Mouse (Mus musculus): ENCODE results near the gene Egfl6. TPM values are rescaled to one million over a fixed set of nuclear protein-coding genes. Genes with fewer than 3 reads are reported as not detected.
"Not testable (repeated sequence)": the region's sequence is repeated elsewhere in the genome, so short reads cannot be mapped to it uniquely, and the experiment has no call there.

The Egfl6 gene
- polyA plus RNA-seq, 1 experiment from 2014 or later: 0.21 TPM

DNA sequence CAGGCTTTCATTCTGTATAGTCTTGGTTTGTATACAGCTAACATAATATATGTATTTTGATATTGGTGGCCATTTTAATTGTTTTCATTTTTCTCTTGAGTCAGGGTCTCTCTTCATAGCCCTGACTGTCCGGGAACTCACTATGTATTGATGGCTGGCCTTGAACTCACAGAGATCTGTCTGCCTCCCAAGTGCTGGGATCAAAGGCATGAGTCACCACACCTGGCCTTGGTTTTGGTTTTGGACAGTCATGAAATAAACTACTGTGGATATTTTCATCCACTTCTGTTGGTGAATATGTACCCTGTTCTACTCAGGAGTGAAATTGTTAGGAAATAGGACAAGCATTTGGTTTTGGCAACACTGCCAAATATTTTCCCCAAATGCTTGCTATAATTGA, 68.9 kb downstream of the Egfl6 start:
- DNase-seq (ENCODE audit: low spot score): no peak

DNA sequence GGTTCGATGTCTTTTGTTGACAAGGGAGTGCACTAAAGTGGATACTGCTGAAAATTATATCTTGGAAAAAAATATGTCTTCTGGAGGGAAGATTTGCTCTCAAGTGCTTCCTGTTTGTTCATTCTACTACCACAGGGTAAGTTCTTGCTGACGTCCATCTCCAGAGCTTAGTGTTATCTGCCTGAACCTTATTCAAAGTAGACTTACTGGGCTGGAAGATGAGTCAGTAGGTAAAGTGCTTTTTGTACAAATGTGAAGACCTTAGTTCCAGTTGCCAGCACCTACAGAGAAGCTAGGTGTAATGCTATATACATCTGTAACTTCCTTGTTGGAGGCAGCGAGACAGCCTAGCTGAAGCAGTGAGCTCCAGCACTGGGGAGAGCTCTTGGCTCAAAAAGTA, 69.6 kb downstream of the Egfl6 start:
- DNase-seq (ENCODE audit: low spot score): no peak

- not testable (repeated sequence) for DNase-seq (ENCODE audit: low spot score)
Measured at GRCm38 (mm10) chrX:166514035-166514434, 71.5 kb downstream of the Egfl6 start.

DNA sequence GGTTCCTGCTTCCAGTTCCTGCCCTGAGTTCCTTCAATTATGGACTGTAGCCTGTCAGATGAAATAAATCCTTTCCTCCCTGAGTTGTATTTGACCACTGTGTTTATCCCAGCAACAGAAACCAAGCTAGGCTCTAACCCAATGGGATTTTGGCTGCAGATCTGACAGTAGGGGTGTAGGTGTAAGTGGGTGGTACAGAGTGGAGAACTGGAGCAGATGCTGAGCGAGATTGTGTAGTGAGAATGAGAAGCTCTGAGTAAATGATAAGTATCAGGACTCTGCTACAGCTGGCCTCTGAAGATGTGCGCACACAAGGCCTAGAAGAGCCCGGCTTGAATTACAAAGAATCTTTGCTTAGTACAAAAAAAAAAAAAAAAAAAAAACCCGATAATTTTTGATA, 73.4 kb downstream of the Egfl6 start:
- no peak for DNase-seq (ENCODE audit: low spot score)

- DNase-seq (ENCODE audit: low spot score): no peak
Measured at GRCm38 (mm10) chrX:166511107-166511506, 74.4 kb downstream of the Egfl6 start.

DNA sequence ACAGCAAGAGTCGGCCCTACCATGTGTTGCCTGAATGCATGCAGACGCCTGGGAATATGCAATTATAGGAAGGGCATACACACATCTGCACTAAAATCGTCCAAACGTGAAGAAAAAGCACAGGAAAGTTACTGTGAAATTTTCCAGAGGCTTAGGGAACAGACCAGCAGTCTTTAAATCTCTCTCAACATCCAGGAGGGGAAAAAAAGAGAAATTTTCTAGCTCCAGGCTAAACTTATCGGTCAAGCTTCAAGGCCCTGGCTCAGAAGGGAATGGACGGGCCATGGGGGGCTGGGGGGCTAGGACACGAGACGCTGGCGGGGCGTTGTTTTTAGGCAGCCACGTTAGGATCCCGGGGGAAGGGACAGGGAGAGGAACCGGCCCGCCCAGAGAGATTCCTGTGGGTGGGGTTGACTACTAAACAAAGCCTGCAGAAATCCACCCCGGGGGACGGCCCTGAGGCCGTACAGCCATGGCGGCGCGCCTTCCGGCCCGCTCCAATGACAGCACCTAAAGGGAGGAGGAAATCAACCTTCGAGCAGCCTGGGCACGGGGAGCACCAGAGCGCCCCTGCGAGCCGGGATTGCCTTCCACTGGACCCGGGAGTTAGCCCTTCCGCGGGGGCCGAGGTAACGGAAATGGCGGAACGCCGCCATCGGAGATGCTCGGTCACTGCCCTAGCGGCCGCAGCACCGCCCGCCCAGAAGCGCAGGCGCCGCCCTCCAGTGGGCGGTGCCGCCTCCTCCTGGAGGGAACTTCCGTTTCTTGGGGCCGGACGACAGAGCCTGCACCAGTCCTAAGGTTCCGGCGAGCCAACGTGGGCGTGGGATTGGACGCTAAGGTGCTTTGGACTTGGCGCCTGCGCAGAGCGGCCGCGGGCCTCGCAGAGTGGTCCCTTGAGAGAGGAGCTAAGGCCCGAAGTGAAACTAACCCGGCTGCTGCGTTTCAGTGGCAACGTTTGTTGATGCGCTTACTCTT, 75.5 kb downstream of the Egfl6 start:
- peak; percentile 94 for DNase-seq (ENCODE audit: low spot score)

GRCm38 (mm10) chrX:166504421-166504820, 81.1 kb downstream of the Egfl6 start:
- no peak for DNase-seq (ENCODE audit: low spot score)

DNA sequence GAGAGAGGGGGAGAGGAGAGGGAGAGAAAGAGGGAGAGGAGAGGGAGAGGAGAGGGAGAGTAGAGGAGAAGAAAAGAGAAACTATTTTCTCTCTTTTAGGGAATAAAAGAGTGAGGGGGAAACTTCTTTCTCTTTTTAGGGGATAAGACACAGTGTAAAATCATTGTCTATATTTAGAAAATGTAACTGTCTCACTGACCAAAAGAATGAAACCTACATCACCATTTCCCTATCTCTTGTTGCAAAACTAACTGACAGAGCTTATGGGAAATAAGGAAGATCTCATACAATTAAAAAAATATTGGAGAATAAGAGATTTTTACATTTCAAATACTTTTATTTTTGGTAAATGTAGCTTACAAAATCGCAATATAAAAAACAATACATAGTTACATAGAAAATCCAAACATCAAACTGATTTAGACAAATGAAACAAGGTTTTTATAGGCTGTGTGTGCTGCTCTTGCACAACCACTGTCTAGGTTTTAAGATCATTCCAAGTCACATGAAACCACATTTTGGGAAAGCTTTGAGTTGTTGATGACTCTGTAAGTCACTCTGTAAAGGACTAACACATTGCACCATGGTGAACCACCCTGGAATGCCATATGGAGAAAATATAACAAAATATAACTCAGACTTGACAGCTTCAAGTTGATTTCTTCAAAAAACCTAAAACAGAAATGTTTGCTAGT, 85.9 kb downstream of the Egfl6 start:
- no peak for DNase-seq (ENCODE audit: low spot score)

DNA sequence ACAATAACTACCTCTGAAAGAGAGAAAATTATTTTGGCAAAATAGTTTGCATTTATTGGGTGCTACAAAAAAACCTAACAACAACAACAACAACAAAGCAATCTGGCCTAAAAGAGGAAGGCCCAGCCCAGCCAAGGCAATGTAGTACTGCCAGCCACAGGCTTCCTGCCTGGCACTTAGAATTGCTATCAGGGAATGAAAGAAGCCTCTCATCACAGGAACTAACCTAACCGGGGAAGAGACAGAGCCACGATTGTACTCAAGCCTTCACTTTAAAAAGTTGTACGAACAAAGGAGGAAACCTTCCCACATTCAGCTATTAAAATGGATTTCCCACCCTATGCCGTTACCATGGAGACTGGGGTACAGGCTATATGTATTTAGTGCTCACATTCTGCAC, 87.7 kb downstream of the Egfl6 start:
- DNase-seq (ENCODE audit: low spot score): no peak

DNA sequence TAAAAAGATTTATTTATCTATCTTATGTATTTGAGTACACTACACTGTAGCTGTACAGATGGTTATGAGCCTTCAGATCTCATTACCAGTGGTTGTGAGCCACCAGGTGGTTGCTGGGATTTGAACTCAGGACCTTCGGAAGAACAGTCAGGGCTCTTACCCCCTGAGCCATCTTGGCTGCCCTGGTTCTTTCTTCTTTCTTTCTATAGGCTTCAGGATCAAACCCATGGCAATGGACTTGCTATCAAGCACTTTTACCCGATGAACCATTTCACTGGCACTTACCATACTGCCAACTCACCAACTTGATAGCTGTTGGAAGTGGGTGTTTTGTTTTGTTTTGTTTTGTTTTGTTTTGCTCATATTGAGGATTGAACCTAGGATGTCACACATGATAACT, 90.5 kb downstream of the Egfl6 start:
- DNase-seq (ENCODE audit: low spot score): no peak

DNA sequence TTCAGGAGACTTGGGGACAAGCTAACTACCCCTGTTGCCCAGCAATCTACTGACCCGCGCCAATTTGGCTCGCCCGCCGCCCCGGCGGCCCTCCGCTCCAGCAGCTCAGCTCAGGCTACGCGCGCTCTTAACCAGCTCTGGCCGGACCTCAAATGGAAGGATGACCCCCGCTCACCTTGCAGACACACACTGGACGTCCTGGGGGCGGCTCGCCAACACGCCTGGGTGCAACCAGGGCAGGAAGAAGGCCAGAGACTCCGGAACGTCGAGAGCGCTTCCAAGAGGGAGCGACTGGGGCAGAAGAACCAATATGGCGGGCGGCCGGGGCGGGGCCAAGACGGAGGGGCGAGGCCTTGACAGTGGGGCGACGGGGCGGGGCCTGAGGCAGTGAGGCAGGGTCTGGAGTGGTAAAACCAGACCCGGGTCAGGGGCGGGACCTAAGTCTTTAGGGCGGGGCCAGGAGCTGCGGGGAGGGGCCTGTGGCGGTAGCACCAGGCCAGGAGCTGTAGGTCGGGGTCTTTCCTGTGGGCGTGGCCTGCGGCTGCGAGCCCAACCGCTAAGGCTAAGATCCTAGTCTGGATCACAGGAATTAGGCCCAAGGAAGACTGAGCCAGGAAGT, 106.0 kb downstream of the Egfl6 start, which contains the start of gene Rab9:
TSS of gene Rab9 (minus strand) at position 503 of the 619 bp plus-strand sequence.
- peak; percentile 90 for DNase-seq (ENCODE audit: low spot score)

DNA sequence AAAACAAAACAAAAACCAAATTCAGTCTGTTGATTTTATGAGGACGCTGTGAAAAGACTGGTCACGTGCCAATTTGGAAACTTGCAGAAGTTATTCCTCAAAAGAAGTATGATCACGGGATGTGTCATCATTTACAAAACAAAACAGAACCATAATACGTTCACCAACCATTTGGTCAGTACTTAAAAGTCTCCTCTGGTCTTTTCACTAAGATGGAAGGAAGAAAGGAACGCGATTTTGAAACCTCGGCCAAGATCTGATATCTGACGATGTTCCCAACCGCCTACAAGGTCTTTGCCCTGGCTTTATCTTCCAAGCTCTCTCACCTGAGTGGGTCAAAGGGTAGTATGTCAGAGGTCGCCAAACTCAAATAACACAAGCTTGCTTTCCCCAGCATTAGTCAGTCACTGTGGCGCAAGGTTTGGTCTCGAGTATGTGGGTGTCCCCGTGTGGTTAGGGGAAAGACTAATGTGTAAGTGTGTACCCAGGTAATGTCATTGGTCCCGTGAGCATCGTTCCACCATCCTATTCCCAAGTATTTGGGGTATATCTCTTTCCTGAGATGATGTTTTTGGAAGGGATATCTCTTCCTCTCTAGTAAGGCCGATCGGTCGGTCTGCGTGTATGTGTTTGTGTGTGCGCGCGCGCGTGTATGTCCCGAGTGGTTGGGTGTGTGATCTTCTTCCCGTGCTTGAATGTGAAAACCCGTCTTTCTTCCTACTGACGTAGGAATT, 106.7 kb downstream of the Egfl6 start:
- DNase-seq (ENCODE audit: low spot score): no peak

DNA sequence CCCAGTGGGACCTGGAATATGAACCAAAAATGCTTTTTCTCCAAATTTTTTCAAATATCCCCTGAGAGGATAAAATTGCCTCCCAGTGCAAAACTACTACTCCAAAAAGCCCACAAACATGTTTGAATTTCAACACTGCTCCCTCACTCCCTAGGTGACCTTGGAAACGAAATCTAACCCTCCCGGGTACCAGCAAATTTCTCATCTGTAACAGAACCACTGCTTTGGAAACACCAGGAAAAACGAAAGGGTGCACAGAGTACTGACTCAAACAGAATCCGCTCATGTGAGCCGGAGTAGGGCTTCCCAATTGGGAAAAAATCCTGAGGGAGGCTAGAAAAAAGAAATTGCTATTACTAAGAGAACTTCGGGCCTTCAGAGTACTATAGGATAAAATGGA, 108.1 kb downstream of the Egfl6 start:
- no peak for DNase-seq (ENCODE audit: low spot score)

Other genes with a start within 250 kb of the Egfl6 start
- 29.8 and 31.5 TPM in 2 replicates for gene Trappc2, start 145.1 kb downstream of the Egfl6 start, polyA plus RNA-seq (2015; fragmentation: Nextera tagmentation; extraction: Ambion mirVana)
- 6.3 and 8.4 TPM in 2 replicates for gene Ofd1, start 145.0 kb downstream of the Egfl6 start, polyA plus RNA-seq (2015; fragmentation: Nextera tagmentation; extraction: Ambion mirVana)
- gene Rab9, start 105.9 kb downstream of the Egfl6 start, polyA plus RNA-seq (2015; fragmentation: Nextera tagmentation; extraction: Ambion mirVana): 44.0 and 45.4 TPM in 2 replicates
- 10.1 and 10.4 TPM in 2 replicates for gene Tceanc, start 67.2 kb downstream of the Egfl6 start, polyA plus RNA-seq (2015; fragmentation: Nextera tagmentation; extraction: Ambion mirVana)